Mouse (Mus musculus) limb, embryonic 14.5 days (tissue): ENCODE data around the gene Tmem33. TPM values are rescaled to one million over a fixed set of nuclear protein-coding genes. Genes with fewer than 3 reads are reported as not detected.

Source experiments
- ATAC-seq: fragments of 200-750 bp; cut with Nextera tagmentation; 2 replicates; pipeline ENCODE4 v1.8.0; 2017; ENCODE audit warnings: low read depth, moderate number of reproducible peaks, moderate TSS enrichment; ENCODE audit not compliant: low FRiP score
- DNase-seq: peaks from one replicate; pipeline ENCODE4 v3.0.0-alpha.2; 2015; ENCODE audit warnings: low spot score
- H3K27ac ChIP-seq: fragments of 300-500 bp; sonication (generic); replicated peaks from 2 replicates; pipeline ENCODE4 v1.5.1; 2014; ENCODE audit warnings: low read depth, mild to moderate bottlenecking, low read length, moderate library complexity, mixed read lengths
- H3K27me3 ChIP-seq: fragments of 300-500 bp; sonication (generic); 2 replicates; pipeline ENCODE4 v1.6.1; 2014; ENCODE audit warnings: low read length, mixed read lengths; ENCODE audit not compliant: control insufficient read depth, insufficient read depth
- H3K36me3 ChIP-seq: fragments of 300-500 bp; sonication (generic); 2 replicates; pipeline ENCODE4 v1.6.1; 2014; ENCODE audit warnings: mild to moderate bottlenecking, low read length, moderate library complexity, mixed read lengths; ENCODE audit not compliant: control insufficient read depth, insufficient read depth
- H3K4me1 ChIP-seq: fragments of 300-500 bp; sonication (generic); 2 replicates; pipeline ENCODE4 v1.6.1; 2014; ENCODE audit warnings: antibody characterized with exemption, low read length, mixed read lengths; ENCODE audit not compliant: control insufficient read depth, insufficient read depth
- H3K4me2 ChIP-seq: fragments of 300-500 bp; sonication (generic); replicated peaks from 2 replicates; pipeline ENCODE4 v1.6.1; 2014; ENCODE audit warnings: low read depth, mild to moderate bottlenecking, low read length, moderate library complexity; ENCODE audit not compliant: severe bottlenecking
- H3K4me3 ChIP-seq: fragments of 300-500 bp; sonication (generic); replicated peaks from 2 replicates; pipeline ENCODE4 v1.5.1; 2014; ENCODE audit warnings: low read length
- H3K9ac ChIP-seq: fragments of 300-500 bp; sonication (generic); 2 replicates; pipeline ENCODE4 v1.6.1; 2014; ENCODE audit warnings: mild to moderate bottlenecking, low read depth, low read length, moderate library complexity; ENCODE audit not compliant: severe bottlenecking
- H3K9me3 ChIP-seq: fragments of 300-500 bp; sonication (generic); 2 replicates; pipeline ENCODE4 v1.6.1; 2016; ENCODE audit warnings: low read length; ENCODE audit not compliant: control insufficient read depth
- POLR2A ChIP-seq: fragments of 200-500 bp; IDR thresholded peaks from 2 replicates; pipeline ENCODE4 v1.8.0; 2012; ENCODE audit warnings: inconsistent platforms, mild to moderate bottlenecking, moderate library complexity, borderline replicate concordance; ENCODE audit not compliant: insufficient read depth, insufficient read length; ENCODE audit errors: extremely low read depth
- WGBS: fragments of 180-500 bp; shearing (Covaris S2); extraction: QIAGEN DNeasy Blood & Tissue Kit; methylation state at CpG from one replicate; pipeline ENCODE4 v1.1.7; 2014; 5-methylcytosine and 5-hydroxymethylcytosine counted together
- polyA plus RNA-seq, 2 experiments: library from polyadenylated mRNA; depleted of rRNA in 1 of 2; stranded (reverse) in 1 of 2; unstranded in 1 of 2; fragments of >200 nt; fragmentation: Nextera tagmentation in 1 of 2; extraction: Ambion mirVana in 1 of 2; gene quantifications; 2 replicates each; pipeline versions ENCODE4 v1.2.1 to v1.2.3; 2012 to 2014

Gene Tmem33
- polyA plus RNA-seq, 2 experiments, result 55.4 to 77.5 TPM

DNA sequence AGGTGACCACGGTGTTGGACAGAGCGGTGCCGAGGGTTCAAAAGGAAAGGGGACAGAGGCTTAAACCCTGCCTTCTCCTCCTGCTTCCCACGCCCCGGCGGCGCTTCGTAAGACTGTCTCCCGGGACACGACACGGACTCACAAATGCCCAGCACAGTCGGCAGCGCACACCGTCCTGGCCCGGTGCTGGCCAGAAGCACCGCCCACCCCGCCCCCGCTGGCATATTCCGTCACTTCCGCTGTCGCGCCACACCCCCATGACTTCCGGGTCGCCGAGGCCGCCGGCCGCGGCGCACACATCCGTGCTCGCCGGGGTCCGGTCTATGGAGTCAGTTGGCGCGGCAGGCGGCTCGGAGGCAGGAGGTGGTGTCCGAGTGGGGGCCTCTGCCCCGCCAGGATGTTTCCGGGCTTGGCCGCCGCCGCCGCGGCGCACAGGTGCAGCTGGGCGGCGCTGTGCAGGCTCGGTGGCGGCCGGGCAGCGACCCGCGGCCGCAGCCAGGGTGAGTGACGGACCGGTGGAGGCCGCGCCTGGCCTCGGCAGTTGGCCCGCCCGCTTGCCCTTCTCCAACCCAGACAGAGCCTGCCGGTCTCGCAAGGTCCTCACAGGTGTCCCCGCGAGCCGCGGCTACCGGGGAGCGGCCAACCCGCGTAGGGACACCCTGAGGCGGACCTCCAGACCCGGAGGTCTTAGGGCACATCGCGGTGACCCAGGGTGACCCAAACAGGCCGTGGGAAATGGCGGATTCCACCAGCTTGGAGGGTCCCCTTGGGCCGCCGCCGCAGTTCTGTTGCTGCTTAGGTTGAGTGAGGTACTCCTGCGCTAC, 46.5 kb downstream of the Tmem33 start, which contains the start of gene Slc30a9:
Gene Slc30a9, plus strand, starts transcription at position 258 of the 824 bp plus-strand sequence.
- Histone ChIP-seq H3K4me2 (peak within 1 kb of the TSS; percentile 69), H3K27me3 (no peaks in the 10 kb centered on the region), H3K9ac (peak within 1 kb of the TSS; percentile 84), H3K4me3 (peak within 1 kb of the TSS; percentile 97), H3K4me1 (peaks cover 6% of the 10 kb centered on the region), H3K27ac (peak within 1 kb of the TSS; percentile 40; the same call in 1 of the 2 replicates), H3K9me3 (no peaks in the 10 kb centered on the region), H3K36me3 (0 out of 2 replicates have a peak, but pooled peaks cover 4% of the 10 kb centered on the region)
- peak; percentile 93 for TF ChIP-seq POLR2A
- DNase-seq (peak; percentile 82), ATAC-seq (peak; percentile 97)
- 1% methylated on average over 73 of the region's 83 CpGs for WGBS

DNA sequence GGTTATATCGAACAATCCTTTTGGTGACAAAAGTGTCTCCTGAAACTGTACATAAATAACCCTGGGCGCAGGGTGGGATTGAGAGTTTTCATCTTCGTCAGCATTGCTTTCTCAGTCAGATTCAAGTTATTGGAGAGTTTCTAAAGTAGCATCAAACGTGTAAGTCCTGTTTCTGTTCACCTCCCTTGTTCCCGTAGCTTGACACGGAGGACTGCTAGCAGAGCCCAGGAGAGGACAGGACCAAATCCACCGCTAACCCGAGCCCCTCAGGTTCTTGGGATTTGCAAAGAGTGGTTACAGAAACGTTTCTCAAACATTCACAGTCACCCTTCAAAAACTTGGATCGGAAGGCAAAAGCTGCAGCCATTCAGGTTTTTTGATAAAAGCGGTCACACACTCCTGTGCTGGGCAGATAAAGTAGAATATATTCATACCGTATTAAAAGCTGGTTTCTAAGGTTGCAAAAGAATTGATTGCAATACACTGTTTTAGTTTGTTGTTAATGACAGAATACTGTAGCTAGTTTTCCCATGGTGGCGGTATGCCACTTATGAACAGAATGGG, 47.4 kb downstream of the Tmem33 start:
- Histone ChIP-seq H3K4me1 (peaks cover 6% of the 10 kb centered on the region), H3K36me3 (0 out of 2 replicates have a peak, but pooled peaks cover 4% of the 10 kb centered on the region), H3K4me2 (peak overlapping the region; percentile 50), H3K4me3 (peak overlapping the region; percentile 97), H3K9ac (peak overlapping the region; percentile 84), H3K27ac (no peak overlapping the region), H3K9me3 (no peaks in the 10 kb centered on the region), H3K27me3 (no peaks in the 10 kb centered on the region)
- DNase-seq (no peak), ATAC-seq (no peak)
- 29% methylated on average over 13 of the region's 13 CpGs for WGBS
- no peak for TF ChIP-seq POLR2A

DNA sequence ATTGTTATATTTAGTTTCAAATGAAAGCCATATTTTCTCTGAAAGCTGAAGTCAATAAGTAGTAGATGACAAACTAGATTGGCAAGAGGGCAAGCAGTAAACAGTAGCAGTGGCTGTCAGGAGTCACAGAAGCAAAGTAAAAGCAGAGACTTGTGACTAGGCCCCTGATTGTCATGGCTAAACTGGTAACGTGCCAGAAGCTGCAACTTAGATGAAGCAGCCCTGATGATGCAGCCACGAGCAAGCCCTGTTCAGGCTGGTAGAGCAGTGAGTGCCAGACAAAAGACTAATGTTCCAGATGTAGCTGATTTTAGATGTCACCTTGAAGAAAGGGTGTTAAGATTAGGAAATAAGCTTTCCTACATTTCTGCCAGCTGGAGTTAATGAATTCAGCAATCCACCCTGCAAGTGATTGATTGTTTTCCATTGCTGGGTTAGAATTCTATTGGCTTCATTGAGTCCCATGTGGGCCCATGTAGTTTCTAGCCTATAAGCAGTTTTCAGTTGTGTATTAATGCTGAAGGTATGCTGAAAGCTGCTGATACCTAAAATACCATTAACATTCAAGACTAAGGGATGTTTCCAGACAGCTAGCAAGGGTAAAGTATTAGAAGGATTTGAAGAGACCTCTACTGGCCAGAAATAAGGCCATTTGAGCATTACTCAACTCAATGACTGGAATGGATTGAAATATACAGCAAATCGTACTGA, 51.6 kb downstream of the Tmem33 start:
- H3K9ac ChIP-seq, result no peak overlapping the region
- ATAC-seq (no peak), DNase-seq (no peak)
- peaks cover 12% of the 10 kb centered on the region; the same call in 1 of the 2 replicates for H3K36me3 ChIP-seq
- H3K4me3 ChIP-seq, result no peak overlapping the region
- H3K9me3 ChIP-seq, result no peaks in the 10 kb centered on the region
- H3K4me2 ChIP-seq, result no peak overlapping the region
- H3K27ac ChIP-seq, result no peak overlapping the region
- no peak for TF ChIP-seq POLR2A
- H3K27me3 ChIP-seq, result no peaks in the 10 kb centered on the region
- WGBS, result 63% methylated on average over 3 of the region's 3 CpGs
- peaks cover 6% of the 10 kb centered on the region for H3K4me1 ChIP-seq

DNA sequence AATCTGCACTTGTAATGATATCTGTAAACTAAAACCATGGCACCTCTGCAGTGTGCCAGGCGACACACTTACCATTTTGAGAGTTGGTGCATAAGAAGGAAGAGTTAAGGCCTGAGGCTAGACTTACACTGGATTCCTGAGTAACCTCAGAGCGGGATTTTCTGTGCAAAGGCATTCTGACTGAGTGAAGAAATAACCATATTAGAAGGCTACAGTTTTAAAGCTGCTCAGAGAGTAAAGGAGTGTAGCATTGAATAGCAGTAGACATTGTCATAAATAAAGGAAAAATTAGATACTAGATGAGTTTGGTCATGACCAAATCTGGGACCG, 52.1 kb downstream of the Tmem33 start:
- Histone ChIP-seq H3K4me2 (no peak overlapping the region), H3K9ac (no peak overlapping the region), H3K9me3 (no peaks in the 10 kb centered on the region), H3K4me1 (peaks cover 6% of the 10 kb centered on the region), H3K36me3 (peaks cover 14% of the 10 kb centered on the region), H3K27ac (no peak overlapping the region), H3K27me3 (no peaks in the 10 kb centered on the region), H3K4me3 (no peak overlapping the region)
- 90% methylated on average over 3 of the region's 3 CpGs for WGBS
- ATAC-seq, result no peak
- DNase-seq, result no peak
- no peak for TF ChIP-seq POLR2A

DNA sequence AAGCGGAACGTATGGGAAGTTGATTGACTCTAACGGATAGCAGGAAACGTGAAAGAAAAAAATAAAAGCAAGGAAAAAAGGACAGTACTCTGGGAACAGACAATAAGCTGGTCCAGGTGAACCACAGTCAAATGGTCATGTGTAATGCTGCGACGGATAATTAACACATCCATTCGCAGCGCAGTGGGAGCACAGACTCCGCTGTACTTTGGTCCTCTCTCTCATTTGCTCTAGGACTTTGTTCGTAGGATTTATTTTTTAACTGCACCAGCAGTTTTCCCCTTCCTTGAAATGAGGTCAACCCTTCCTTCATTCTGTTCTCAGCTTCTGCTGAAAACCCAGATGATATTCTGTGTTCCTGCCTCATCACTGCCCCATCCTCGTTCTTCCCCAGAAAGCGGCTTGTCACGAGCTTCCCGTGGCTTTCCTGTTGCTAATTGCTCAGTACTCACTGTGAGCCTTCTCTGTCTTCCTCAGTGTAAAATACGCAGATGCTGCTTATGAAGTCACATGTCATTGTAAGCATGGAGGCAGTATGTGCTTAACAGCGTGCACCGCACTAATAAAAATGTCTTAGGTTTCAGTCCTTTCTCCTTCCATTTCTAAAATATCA, 61.4 kb downstream of the Tmem33 start:
- Histone ChIP-seq H3K4me3 (no peak overlapping the region), H3K36me3 (peaks cover 26% of the 10 kb centered on the region), H3K27me3 (no peaks in the 10 kb centered on the region), H3K4me1 (no peaks in the 10 kb centered on the region), H3K9ac (no peak overlapping the region), H3K9me3 (no peaks in the 10 kb centered on the region), H3K4me2 (no peak overlapping the region), H3K27ac (no peak overlapping the region)
- ATAC-seq (no peak), DNase-seq (no peak)
- no peak for TF ChIP-seq POLR2A
- WGBS, result 83% methylated on average over 17 of the region's 17 CpGs
